Mouse (Mus musculus): ENCODE data around the gene Ccdc150. TPM values are rescaled to one million over a fixed set of nuclear protein-coding genes. Genes with fewer than 3 reads are reported as not detected.

Ccdc150 gene
- total RNA-seq (2014; rRNA removed) (0.11 TPM in 1 of 2 replicates, not detected in the other), polyA plus RNA-seq (2015; fragmentation: Nextera tagmentation; extraction: Ambion mirVana) (0.15 and 0.23 TPM in 2 replicates)

GRCm38 (mm10) chr1:54250158-54250866 lies at the start of gene Ccdc150:
Ccdc150 (plus strand) TSS chr1:54250683.
- H3K27me3 ChIP-seq (ENCODE audit: insufficient read depth, low read length): no peaks in the 10 kb centered on the region
- H3K4me3 ChIP-seq (ENCODE audit: low read depth, low read length): peak within 1 kb of the TSS; percentile 51
- 15% methylated on average over 33 of the region's 33 CpGs for WGBS
- no peaks in the 10 kb centered on the region for H3K9me3 ChIP-seq (ENCODE audit: low read length)
- H3K27ac ChIP-seq (ENCODE audit: low read depth, low read length): 0 out of 2 replicates have a peak within 1 kb of the TSS, but pooled peaks have one; percentile 43
- peak within 1 kb of the TSS; percentile 42; the same call in 1 of the 2 replicates for H3K9ac ChIP-seq (replicated peaks; ENCODE audit: low read length, poor library complexity, severe bottlenecking)
- ATAC-seq (ENCODE audit: low FRiP score): peak; percentile 100
- H3K4me1 ChIP-seq (ENCODE audit: insufficient read depth, low read length): no peaks in the 10 kb centered on the region
- no peaks in the 10 kb centered on the region for H3K36me3 ChIP-seq (ENCODE audit: insufficient read depth, low read length)
- TF ChIP-seq CTCF (IDR thresholded peaks at IDR 0.05): peak; percentile 65
- DNase-seq (ENCODE audit: low spot score): peak; percentile 98
- H3K4me2 ChIP-seq (ENCODE audit: low read depth, low read length, poor library complexity, severe bottlenecking): peak within 1 kb of the TSS; percentile 80

GRCm38 (mm10) chr1:54220273-54220672 lies 30.2 kb upstream of the Ccdc150 start:
- no peaks in the 10 kb centered on the region for H3K9me3 ChIP-seq (ENCODE audit: low read length)
- H3K4me1 ChIP-seq (ENCODE audit: insufficient read depth, low read length): no peaks in the 10 kb centered on the region
- WGBS: 97% methylated on average over 3 of the region's 3 CpGs
- DNase-seq (ENCODE audit: low spot score) (no peak), ATAC-seq (ENCODE audit: low FRiP score) (no peak)
- no peak for TF ChIP-seq CTCF (IDR thresholded peaks at IDR 0.05)
- H3K4me2 ChIP-seq (ENCODE audit: low read depth, low read length, poor library complexity, severe bottlenecking): no peak overlapping the region
- H3K4me3 ChIP-seq (ENCODE audit: low read depth, low read length): no peak overlapping the region
- no peak overlapping the region for H3K27ac ChIP-seq (ENCODE audit: low read depth, low read length)
- H3K9ac ChIP-seq (replicated peaks; ENCODE audit: low read length, poor library complexity, severe bottlenecking): no peak overlapping the region
- H3K27me3 ChIP-seq (ENCODE audit: insufficient read depth, low read length): no peaks in the 10 kb centered on the region
- no peaks in the 10 kb centered on the region for H3K36me3 ChIP-seq (ENCODE audit: insufficient read depth, low read length)

- ATAC-seq (ENCODE audit: low FRiP score) (no peak), DNase-seq (ENCODE audit: low spot score) (no peak)
- Histone ChIP-seq H3K27ac (ENCODE audit: low read depth, low read length) (no peak overlapping the region), H3K36me3 (ENCODE audit: insufficient read depth, low read length) (no peaks in the 10 kb centered on the region), H3K4me3 (ENCODE audit: low read depth, low read length) (no peak overlapping the region), H3K9me3 (ENCODE audit: low read length) (no peaks in the 10 kb centered on the region), H3K27me3 (ENCODE audit: insufficient read depth, low read length) (no peaks in the 10 kb centered on the region), H3K4me1 (ENCODE audit: insufficient read depth, low read length) (no peaks in the 10 kb centered on the region), H3K9ac (replicated peaks; ENCODE audit: low read length, poor library complexity, severe bottlenecking) (no peak overlapping the region), H3K4me2 (ENCODE audit: low read depth, low read length, poor library complexity, severe bottlenecking) (no peak overlapping the region)
- 88% methylated on average over 4 of the region's 4 CpGs for WGBS
- no peak for TF ChIP-seq CTCF (IDR thresholded peaks at IDR 0.05)
Observed at GRCm38 (mm10) chr1:54242722-54243121, 7.8 kb upstream of the Ccdc150 start.

- no peak overlapping the region for H3K4me3 ChIP-seq (ENCODE audit: low read depth, low read length)
- no peaks in the 10 kb centered on the region for H3K36me3 ChIP-seq (ENCODE audit: insufficient read depth, low read length)
- H3K4me2 ChIP-seq (ENCODE audit: low read depth, low read length, poor library complexity, severe bottlenecking): no peak overlapping the region
- WGBS: 58% methylated on average over 3 of the region's 3 CpGs
- no peak overlapping the region for H3K27ac ChIP-seq (ENCODE audit: low read depth, low read length)
- no peak for DNase-seq (ENCODE audit: low spot score)
- no peaks in the 10 kb centered on the region for H3K27me3 ChIP-seq (ENCODE audit: insufficient read depth, low read length)
- no peak for TF ChIP-seq CTCF (IDR thresholded peaks at IDR 0.05)
- no peak for ATAC-seq (ENCODE audit: low FRiP score)
- H3K9me3 ChIP-seq (ENCODE audit: low read length): no peaks in the 10 kb centered on the region
- no peak overlapping the region for H3K9ac ChIP-seq (replicated peaks; ENCODE audit: low read length, poor library complexity, severe bottlenecking)
- no peaks in the 10 kb centered on the region for H3K4me1 ChIP-seq (ENCODE audit: insufficient read depth, low read length)
Observed at GRCm38 (mm10) chr1:54275552-54275951, 25.1 kb downstream of the Ccdc150 start.

GRCm38 (mm10) chr1:54279628-54280027 lies 29.1 kb downstream of the Ccdc150 start:
- H3K9ac ChIP-seq (replicated peaks; ENCODE audit: low read length, poor library complexity, severe bottlenecking): no peak overlapping the region
- no peak overlapping the region for H3K4me2 ChIP-seq (ENCODE audit: low read depth, low read length, poor library complexity, severe bottlenecking)
- no peak overlapping the region for H3K4me3 ChIP-seq (ENCODE audit: low read depth, low read length)
- TF ChIP-seq CTCF (IDR thresholded peaks at IDR 0.05): no peak
- no peaks in the 10 kb centered on the region for H3K36me3 ChIP-seq (ENCODE audit: insufficient read depth, low read length)
- 97% methylated on average over 1 of the region's 1 CpGs for WGBS
- H3K4me1 ChIP-seq (ENCODE audit: insufficient read depth, low read length): no peaks in the 10 kb centered on the region
- DNase-seq (ENCODE audit: low spot score) (no peak), ATAC-seq (ENCODE audit: low FRiP score) (no peak)
- no peaks in the 10 kb centered on the region for H3K27me3 ChIP-seq (ENCODE audit: insufficient read depth, low read length)
- H3K9me3 ChIP-seq (ENCODE audit: low read length): no peaks in the 10 kb centered on the region
- no peak overlapping the region for H3K27ac ChIP-seq (ENCODE audit: low read depth, low read length)

- Histone ChIP-seq H3K4me1 (ENCODE audit: insufficient read depth, low read length) (no peaks in the 10 kb centered on the region), H3K4me2 (ENCODE audit: low read depth, low read length, poor library complexity, severe bottlenecking) (no peak overlapping the region), H3K36me3 (ENCODE audit: insufficient read depth, low read length) (no peaks in the 10 kb centered on the region), H3K27ac (ENCODE audit: low read depth, low read length) (no peak overlapping the region), H3K9ac (replicated peaks; ENCODE audit: low read length, poor library complexity, severe bottlenecking) (no peak overlapping the region), H3K27me3 (ENCODE audit: insufficient read depth, low read length) (no peaks in the 10 kb centered on the region), H3K9me3 (ENCODE audit: low read length) (no peaks in the 10 kb centered on the region), H3K4me3 (ENCODE audit: low read depth, low read length) (no peak overlapping the region)
- no peak for ATAC-seq (ENCODE audit: low FRiP score)
- WGBS: 84% methylated on average over 3 of the region's 3 CpGs
- TF ChIP-seq CTCF (IDR thresholded peaks at IDR 0.05): no peak
- no peak for DNase-seq (ENCODE audit: low spot score)
Observed at GRCm38 (mm10) chr1:54280651-54281050, 30.2 kb downstream of the Ccdc150 start.
